Mouse (Mus musculus): ENCODE data around the gene Dusp16.
"Not testable (repeated sequence)": the region's sequence is repeated elsewhere in the genome, so short reads cannot be mapped to it uniquely, and the experiment has no call there.

Gene Dusp16

DNA sequence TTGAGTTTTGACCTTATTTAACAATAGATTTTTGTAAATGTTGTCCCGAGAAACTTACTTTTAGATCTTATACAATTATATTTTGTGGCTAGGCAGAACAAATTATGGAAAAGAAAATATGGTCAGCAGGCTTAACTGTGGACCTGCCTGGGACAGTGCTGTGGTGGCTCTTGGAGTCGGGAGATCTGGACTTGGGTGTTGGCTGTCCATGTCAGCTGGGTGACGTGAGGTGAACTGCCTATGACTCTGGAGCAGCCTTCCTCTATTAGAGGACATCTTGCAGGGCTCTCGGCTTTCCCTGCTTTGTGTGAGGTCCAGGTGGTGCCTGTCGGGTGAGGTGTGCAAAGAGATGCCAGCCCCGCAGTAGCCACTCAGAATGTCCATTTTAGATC lies 91.2 kb downstream of the Dusp16 start:
- DNase-seq (ENCODE audit: low read depth, low spot score), result no peak

DNA sequence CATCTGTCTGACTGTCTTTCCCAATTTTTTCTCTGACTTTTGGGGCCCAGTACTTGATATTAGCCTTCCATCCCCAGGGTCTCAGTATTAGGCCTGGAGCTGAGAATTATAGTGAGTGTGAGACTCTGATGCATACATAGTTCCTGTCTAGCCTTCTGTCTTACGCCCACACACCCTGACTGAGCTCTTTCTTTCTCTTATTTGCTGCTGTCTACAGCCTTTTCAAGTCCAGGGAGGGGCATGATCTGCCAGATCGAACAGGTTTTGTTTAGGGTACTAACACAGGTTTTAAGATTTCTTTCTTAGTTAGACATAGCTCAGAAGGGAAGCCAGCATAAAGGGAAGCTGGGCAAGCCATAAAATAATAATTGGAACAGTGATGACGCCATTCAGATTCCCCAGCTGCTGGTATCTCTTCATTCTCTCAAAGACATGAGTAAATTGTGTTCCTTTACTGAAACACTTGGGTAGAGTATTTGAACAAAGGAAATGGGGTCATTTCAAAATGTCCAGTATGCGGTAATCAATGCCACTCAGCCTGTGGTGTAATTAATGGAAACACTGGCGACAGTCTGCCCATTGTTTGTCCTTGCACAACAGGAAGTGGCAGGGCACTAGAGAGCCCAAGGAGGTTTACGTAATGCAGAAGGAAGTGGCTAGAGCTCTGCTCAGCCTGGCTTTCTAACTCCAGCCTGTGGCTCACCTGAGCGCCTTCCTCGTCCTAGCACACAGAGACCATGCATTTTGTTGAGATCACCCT lies 91.8 kb downstream of the Dusp16 start:
- no peak for DNase-seq (ENCODE audit: low read depth, low spot score)

DNA sequence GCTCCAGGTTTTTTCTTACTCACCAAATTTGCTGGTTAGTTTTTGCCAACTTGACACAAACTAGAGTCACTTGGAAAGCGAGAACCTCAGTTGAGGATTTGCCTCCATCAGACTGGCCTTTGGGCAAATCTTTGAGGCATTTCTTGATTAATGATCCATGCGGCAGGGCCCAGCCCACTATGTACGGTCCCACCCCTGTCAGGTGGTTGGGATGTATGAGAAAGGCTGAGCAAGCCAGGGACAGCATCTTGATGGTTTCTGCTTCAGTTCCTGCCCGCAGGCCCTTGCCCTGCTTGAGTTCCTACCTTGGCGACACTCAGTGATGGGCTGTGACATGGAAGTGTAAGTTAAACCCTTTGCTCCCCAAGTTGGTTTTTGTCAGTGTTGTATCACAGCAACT lies 94.2 kb downstream of the Dusp16 start:
- DNase-seq (ENCODE audit: low read depth, low spot score), result no peak

DNA sequence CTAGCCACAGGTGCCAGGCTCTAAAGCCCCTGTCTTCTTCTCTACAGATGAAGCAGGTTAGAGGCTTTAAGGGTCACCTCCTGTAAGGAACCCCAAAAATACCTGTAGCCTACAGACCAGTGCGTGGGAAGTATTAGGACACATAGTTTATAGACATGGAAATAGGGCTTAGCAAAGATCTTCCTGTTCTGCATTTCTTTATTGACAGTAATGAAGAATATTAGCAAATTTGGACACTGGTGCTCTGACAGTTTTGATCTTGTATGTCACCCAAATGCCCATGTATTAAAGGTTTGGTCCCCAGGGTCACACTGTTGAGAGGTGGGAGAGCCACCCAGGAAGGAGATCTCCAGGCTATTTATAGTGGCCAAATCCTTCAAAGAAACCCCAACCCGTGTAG lies 95.9 kb downstream of the Dusp16 start:
- DNase-seq (ENCODE audit: low read depth, low spot score), result no peak

DNA sequence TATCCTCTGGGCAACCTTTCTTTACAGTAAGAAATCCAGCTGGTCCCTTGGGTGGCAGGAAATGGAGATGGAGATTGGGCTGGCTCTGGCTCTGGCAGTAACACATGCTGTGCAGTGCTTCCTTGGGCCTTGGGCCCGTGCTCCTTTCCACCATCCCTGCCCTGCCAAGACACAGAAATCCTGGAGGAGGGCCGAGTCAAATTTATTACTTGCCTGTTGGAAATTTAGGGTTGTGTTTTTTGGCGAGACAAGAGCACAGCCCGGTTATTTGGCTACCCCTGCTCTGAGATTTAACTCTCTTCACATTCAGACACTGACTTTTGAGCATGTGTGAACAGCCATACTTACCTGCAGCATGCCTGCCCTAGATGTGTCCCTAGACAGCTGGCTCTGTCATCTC lies 96.3 kb downstream of the Dusp16 start:
- no peak for DNase-seq (ENCODE audit: low read depth, low spot score)

DNA sequence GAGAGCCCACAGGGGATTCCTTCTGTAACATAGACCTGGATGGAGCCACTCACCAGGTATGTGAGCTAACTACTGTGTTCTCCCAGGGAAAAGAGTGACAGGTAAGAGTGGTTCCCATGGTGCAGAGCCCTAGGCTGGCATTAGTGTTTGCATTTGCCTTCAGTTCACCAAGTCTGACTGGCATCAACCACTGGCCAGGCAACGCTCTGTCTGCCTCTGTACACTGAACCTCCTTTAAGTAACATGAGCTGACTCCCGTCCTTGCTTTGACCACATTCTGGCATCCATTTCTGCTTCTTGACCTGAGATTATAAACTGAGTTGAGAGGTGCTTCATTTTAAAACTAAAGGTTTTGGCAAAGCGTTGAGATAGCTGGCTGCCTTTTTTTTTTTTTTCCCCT lies 96.8 kb downstream of the Dusp16 start:
- DNase-seq (ENCODE audit: low read depth, low spot score), result no peak

DNA sequence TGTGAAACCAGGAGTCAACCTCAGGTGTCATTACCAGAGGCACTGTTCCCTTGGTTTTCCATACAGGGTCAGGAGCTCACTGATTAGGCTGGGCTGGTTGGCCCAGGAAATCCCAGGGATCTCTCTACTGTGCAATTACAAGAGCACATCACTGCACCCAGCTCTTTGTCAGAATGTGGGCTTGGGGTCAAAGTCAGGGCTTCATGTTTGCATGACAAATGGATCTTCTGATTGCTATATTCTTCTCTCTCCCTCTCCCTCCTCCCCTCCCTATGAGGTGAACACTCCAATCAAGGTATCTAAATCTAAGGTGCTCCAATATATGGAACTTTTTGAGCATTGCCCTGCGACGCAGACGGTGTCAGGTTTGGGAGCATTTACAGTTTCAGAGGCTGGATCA lies 97.4 kb downstream of the Dusp16 start:
- DNase-seq (ENCODE audit: low read depth, low spot score), result peak; percentile 79

DNA sequence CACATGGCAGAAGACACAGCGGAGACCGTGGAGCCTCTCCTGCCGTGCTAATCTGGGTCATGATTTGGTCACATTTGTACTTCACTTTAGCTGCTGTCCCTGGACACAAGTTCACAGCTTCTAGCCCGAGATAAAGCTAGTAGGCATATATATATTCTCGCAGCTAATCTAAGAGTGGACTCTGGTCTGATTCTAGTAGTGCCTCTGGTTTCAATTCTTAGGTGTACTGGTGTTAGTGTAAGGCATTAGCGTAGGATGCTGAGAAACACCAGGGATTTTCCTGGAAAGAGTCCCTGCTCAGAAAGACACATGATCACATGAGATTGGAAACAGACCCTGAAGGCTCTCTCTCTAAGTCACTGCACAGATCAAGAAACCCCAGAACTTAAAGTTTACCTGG lies 97.9 kb downstream of the Dusp16 start:
- DNase-seq (ENCODE audit: low read depth, low spot score), result no peak

DNA sequence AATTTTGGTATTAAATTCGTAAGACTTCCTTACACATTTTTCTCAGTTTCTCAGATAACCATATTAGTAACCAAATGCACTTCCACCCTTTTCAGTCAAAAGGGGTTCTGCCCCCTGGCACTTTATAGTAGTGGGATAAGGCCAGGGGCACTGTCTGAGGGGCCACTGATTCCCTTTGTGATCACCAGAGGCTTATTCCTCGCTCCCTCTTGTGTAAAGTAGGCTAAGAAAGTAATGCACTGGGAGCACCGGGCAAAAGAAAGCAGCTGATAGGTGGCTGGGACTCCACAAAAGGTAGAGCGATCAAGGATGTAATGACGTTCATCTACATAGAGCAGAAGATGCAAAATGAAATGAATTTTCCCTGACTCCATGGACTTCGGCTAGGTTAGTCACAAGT lies 106.9 kb downstream of the Dusp16 start:
- DNase-seq (ENCODE audit: low read depth, low spot score), result no peak

DNA sequence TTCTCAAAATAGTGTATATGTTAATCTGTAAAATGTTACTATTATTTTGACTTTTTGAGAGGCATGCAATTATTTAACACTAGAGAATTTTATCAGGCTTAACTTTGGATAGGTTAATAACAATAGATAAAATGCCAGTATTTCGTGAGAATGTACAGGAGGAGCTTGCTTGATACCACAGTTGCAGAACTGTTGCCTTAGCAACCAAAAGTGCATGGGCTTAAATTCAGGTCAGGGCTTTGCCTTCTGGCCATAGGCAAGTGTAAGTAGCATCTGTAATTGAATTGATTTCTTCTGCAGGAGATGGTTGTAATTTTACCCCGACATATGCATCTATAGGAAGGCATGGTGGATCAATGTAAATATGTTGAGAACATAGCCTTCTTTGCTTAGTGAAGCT lies 107.4 kb downstream of the Dusp16 start:
- DNase-seq (ENCODE audit: low read depth, low spot score), result no peak

DNA sequence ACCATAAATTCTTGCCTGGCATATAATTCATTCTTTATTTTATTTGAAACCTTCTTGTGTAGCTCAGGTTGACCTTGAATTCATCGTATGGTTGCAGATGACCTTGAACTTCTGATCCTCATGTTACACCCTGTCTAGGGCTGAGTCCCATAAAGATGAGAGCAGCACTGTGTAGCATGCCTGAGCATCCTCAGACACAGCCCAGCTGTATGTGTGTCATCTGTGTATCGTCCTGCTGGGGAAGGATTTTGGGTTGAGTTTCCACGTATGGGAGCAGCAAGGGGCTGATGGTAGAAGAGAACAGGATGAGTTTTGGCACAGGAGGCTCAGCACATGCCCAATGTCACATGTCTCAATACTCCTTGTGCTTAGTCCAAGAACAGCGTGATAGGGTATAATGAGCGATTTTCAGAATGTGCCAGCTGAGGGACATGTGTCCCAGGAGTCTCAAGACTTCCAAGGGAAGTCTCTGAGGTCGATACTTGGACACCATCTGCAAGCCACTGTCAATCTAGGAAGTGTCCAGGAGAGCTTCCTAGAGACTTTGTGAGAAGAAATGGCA lies 108.0 kb downstream of the Dusp16 start:
- DNase-seq (ENCODE audit: low read depth, low spot score), result no peak

DNA sequence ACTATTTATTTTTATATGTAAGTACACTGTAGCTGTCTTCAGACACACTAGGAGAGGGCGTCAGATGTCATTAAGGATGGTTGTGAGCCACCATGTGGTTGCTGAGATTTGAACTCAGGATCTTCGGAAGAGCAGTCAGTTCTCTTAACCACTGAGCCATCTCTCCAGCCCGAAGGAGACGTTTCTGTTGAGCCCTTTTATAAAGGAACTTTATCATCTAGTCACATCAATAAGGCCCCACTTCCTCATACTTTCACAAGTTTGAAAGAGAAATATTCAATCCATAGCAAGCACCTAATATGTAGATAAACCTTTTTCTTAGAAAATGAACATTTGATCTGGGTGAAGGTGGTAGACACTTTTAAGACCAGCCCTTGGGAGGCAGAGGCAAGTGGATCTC lies 113.1 kb downstream of the Dusp16 start:
- not testable (repeated sequence) for DNase-seq (ENCODE audit: low read depth, low spot score)

DNA sequence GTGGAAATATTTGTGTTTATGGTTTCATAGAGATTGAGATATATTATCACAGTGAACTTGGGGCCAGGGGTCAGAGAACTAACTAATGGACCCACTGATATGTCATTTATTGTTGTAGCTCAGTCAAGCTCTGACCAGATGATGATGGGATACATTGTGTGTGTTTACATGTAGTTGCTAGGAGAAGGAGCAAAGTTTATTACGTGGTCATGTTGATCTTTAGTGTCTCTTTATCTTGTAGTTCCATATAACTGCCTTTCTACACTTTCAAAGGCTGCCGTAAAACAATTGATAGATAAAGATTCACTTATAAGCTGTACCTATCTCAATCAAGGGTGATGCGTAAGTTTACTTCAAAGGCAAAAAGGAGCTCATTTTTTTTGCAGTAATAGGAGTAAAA lies 114.4 kb downstream of the Dusp16 start:
- no peak for DNase-seq (ENCODE audit: low read depth, low spot score)

DNA sequence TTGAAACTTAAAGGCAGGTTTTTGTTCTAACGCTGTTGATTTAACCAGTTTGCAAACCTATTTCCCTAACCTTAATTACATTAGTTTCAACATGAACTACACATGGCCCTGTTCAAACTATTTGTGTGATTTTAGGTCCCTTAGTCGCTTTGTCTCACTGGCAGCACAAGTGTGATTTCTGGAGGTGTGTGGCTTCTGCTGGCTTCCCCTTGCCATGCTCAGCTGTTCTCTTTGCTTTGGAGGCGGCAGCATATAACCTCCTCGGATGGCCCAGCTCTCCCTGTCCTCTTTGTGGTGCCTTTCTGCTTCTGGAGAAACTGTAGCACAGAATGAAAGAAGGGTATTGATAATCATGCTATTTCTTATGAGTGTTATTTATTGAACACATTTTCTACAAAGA lies 114.9 kb downstream of the Dusp16 start:
- no peak for DNase-seq (ENCODE audit: low read depth, low spot score)

DNA sequence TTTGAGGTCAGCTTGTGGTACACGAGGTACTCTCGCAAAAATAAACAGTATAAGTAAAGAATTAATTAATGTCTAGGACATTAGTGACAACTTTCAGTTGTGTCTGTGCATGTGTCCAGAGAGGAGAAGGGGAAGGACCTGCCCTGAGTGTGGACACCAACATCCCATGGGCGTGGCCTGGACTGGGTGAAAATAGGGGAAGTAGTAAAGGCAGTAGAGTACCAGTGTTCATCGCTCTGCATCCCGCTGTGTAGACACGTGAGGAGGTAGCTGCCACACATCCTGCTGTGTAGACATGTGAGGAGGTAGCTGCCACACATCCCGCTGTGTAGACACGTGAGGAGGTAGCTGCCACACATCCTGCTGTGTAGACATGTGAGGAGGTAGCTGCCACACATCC lies 118.7 kb downstream of the Dusp16 start:
- not testable (repeated sequence) for DNase-seq (ENCODE audit: low read depth, low spot score)

DNA sequence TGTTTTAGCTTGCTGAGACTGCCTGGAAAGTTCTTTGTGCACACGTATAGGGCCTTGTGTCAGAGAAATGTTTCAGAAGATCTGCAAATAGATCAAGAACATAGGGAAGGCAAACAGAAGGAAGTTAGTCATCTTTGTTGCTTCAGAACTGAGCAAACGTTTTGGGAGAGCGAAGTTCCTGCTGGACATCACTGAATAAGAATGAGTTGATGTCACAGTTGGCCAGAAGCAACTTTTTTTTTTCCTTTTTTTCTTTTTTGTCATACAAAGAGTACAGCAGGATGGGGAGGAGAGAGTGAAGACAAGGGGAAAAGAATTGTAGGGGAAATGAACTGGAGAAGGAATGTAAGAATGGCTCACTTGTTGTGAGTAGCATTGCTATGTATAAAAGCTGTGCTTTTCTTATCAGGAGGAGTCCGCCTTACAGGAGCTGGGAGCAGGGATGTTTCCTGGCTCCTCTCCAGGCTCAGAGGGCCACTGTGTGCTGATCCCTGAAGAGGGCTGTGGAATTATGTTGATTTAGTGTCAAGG lies 121.5 kb downstream of the Dusp16 start:
- no peak for DNase-seq (ENCODE audit: low read depth, low spot score)

DNA sequence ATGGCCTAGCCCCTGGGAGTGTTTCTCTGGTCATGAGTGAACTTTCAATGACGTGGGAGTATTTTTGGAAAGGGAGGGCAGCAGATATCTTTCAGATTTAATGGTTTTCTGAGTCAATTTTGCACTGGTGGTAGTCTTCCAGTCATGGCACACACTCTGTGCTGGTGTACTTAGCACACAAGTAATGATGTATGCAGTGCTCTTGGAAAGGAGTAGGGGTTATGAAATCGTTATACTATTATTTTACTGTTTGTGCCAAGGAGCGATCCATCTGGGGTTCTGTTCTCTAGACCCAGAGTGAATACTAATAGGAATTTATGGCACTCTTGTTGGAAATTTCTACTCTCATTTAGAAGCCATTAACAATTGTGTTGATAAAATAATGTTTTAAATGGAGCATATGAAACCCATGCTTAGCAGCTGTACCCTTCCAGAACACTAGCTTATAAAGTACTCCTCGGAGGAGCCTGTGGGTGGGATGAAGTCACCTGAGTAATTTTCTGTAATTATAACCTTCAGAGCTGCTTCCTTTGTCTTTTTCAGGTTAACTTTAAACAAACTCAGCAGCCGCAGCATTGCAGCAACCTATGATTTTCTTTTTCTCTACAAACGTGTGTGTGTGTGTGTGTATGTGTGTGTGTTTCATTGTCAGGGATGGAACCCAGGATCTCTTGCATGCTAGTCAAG lies 123.1 kb downstream of the Dusp16 start:
- no peak for DNase-seq (ENCODE audit: low read depth, low spot score)

DNA sequence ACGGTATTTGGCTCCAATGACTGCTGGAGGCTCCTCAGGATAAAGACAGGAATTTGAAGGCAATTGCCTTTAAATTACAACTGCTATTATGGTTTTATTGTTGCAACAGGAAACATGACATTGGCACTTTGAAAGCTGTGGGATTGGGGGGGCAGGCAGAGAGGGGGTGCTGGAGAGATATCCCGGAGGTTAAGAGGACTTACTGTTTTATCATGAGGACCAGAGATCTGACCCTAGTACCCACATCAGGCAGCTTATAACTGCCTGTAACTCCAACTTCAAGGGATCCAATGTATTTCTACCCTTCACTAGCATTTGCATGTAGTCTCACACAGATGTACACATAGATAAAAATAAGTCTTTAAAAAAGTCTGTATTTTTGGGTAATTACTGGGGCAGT lies 123.9 kb downstream of the Dusp16 start:
- no peak for DNase-seq (ENCODE audit: low read depth, low spot score)

DNA sequence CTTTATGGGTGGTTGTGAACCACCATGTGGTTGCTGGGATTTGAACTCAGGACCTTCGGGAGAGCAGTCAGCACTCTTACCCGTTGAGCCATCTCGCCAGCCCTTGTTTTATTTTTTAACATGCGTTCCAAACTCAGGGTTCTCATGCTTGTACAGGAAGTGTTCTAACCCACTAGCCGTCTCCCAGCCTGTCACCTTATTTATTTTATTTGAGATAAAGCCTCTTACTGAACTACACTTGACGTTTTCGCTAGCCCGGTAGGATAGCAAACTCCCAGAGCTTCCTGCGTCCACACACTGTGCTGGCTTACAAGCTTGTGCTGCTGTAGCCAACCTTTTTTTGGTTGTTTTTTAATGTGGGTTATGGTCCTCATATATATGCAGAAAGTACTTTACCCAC lies 126.6 kb downstream of the Dusp16 start:
- no peak for DNase-seq (ENCODE audit: low read depth, low spot score)

Measured in R1 (cell line).